In genomic region chr2:116899615-116900272, GRCm38 (mm10) we compare ENCODE assay signal across 7 mouse cellular contexts. TPM values are rescaled to one million over a fixed set of nuclear protein-coding genes. Genes with fewer than 3 reads are reported as not detected.
DNase-seq lines count a peak whose midpoint lies in the region; ATAC-seq and TF ChIP-seq lines count a peak whose summit lies in the region.

No protein-coding gene starts in this region.

- peaks cover 5% of the 10 kb centered on the region; the same call in 1 of the 2 replicates for H3K4me1 ChIP-seq in embryonic facial prominence, embryonic 10.5 days
- H3K4me1 ChIP-seq in kidney, adult 2 months (ENCODE audit: control insufficient read depth, insufficient read depth, low read length): no peaks in the 10 kb centered on the region
- no peaks in the 10 kb centered on the region for H3K4me1 ChIP-seq in limb, embryonic 11.5 days (ENCODE audit: control insufficient read depth, insufficient read depth, low read length)
- H3K4me1 ChIP-seq in midbrain, embryonic 13.5 days (replicated peaks): peaks cover 3% of the 10 kb centered on the region; the same call in 1 of the 2 replicates
- H3K4me1 ChIP-seq in small intestine, adult 2 months (ENCODE audit: control insufficient read depth, insufficient read depth, insufficient read length, low read length): no peaks in the 10 kb centered on the region

- H3K36me3 ChIP-seq in embryonic facial prominence, embryonic 10.5 days (replicated peaks): no peaks in the 10 kb centered on the region
- H3K36me3 ChIP-seq in kidney, adult 2 months (ENCODE audit: control insufficient read depth, insufficient read depth, low read length): no peaks in the 10 kb centered on the region
- H3K36me3 ChIP-seq in limb, embryonic 11.5 days (ENCODE audit: control insufficient read depth, insufficient read depth, low read length): no peaks in the 10 kb centered on the region
- H3K36me3 ChIP-seq in midbrain, embryonic 13.5 days: no peaks in the 10 kb centered on the region
- no peaks in the 10 kb centered on the region for H3K36me3 ChIP-seq in small intestine, adult 2 months (ENCODE audit: control insufficient read depth, insufficient read depth, low read length)

- H3K27me3 ChIP-seq in embryonic facial prominence, embryonic 10.5 days (replicated peaks; ENCODE audit: low read depth, poor library complexity, severe bottlenecking): 0 out of 2 replicates have a peak, but pooled peaks cover 7% of the 10 kb centered on the region
- no peaks in the 10 kb centered on the region for H3K27me3 ChIP-seq in kidney, adult 2 months (replicated peaks; ENCODE audit: control insufficient read depth, insufficient read depth, low read length)
- no peaks in the 10 kb centered on the region for H3K27me3 ChIP-seq in limb, embryonic 11.5 days (ENCODE audit: control insufficient read depth, insufficient read depth, low read length)
- H3K27me3 ChIP-seq in midbrain, embryonic 13.5 days: peaks cover 9% of the 10 kb centered on the region; the same call in 1 of the 2 replicates
- H3K27me3 ChIP-seq in small intestine, adult 2 months (ENCODE audit: control insufficient read depth, insufficient read depth, low read length): no peaks in the 10 kb centered on the region

- H3K4me3 ChIP-seq in embryonic facial prominence, embryonic 10.5 days: peak overlapping the region; percentile 47
- peak overlapping the region; percentile 59 for H3K4me3 ChIP-seq in kidney, adult 2 months (ENCODE audit: insufficient read depth, low read depth, low read length)
- peak overlapping the region; percentile 9; the same call in 1 of the 2 replicates for H3K4me3 ChIP-seq in limb, embryonic 11.5 days (ENCODE audit: low read depth, low read length)
- peak overlapping the region; percentile 35 for H3K4me3 ChIP-seq in midbrain, embryonic 13.5 days (replicated peaks)
- H3K4me3 ChIP-seq in small intestine, adult 2 months (ENCODE audit: low read depth, low read length): peak overlapping the region; percentile 35

- DNase-seq in adrenal gland, postnatal 14 days: peak; percentile 91
- peak; percentile 85 for DNase-seq in embryonic facial prominence, embryonic 10.5 days (ENCODE audit: low spot score)
- DNase-seq in heart, adult 18-20 months: peak; percentile 81 to 98
- peak; percentile 87 for DNase-seq in kidney, adult 2 months
- peak; percentile 93 for DNase-seq in limb, embryonic 11.5 days (ENCODE audit: low spot score)

- peak overlapping the region; percentile 69 for H3K27ac ChIP-seq in embryonic facial prominence, embryonic 10.5 days (replicated peaks)
- no peak overlapping the region for H3K27ac ChIP-seq in kidney, adult 2 months (ENCODE audit: insufficient read depth, low read depth, low read length)
- no peak overlapping the region for H3K27ac ChIP-seq in limb, embryonic 11.5 days (replicated peaks; ENCODE audit: low read depth, low read length)
- no peak overlapping the region for H3K27ac ChIP-seq in midbrain, embryonic 13.5 days
- no peak overlapping the region; the same call in 1 of the 2 replicates for H3K27ac ChIP-seq in small intestine, adult 2 months (ENCODE audit: insufficient read depth, low read depth, low read length)

- no peak; the same call in 1 of the 2 replicates for ATAC-seq in limb, embryonic 11.5 days (ENCODE audit: insufficient number of reproducible peaks, low FRiP score, low TSS enrichment, low read depth)
- peak; percentile 82 for ATAC-seq in midbrain, embryonic 13.5 days

- H3K9ac ChIP-seq in limb, embryonic 11.5 days (ENCODE audit: low read length): no peak overlapping the region
- peak overlapping the region; percentile 59 for H3K9ac ChIP-seq in midbrain, embryonic 13.5 days (replicated peaks)

- TF ChIP-seq CTCF in kidney, adult 2 months (conservative IDR thresholded peaks at IDR 0.05; ENCODE audit: insufficient read depth, insufficient read length, low read depth, low read length): peak; percentile 87
- TF ChIP-seq CTCF in small intestine, adult 2 months (IDR thresholded peaks at IDR 0.05; ENCODE audit: extremely low read depth, insufficient read length, insufficient replicate concordance, low read depth, low read length): peak; percentile 81; the same call in 1 of the 2 replicates

- no peak for TF ChIP-seq POLR2A in kidney, adult 2 months (IDR thresholded peaks at IDR 0.05; ENCODE audit: low read depth, low read length)
- 0 out of 2 replicates have a peak, but pooled peaks have one; percentile 16 for TF ChIP-seq POLR2A in small intestine, adult 2 months (IDR thresholded peaks at IDR 0.05; ENCODE audit: low read depth, low read length)

- 14% methylated on average over 19 of the region's 19 CpGs for WGBS in embryonic facial prominence, embryonic 10.5 days
- WGBS in kidney, adult 2 months: 12% methylated on average over 19 of the region's 19 CpGs
- WGBS in limb, embryonic 11.5 days: 17% methylated on average over 19 of the region's 19 CpGs
- WGBS in midbrain, embryonic 13.5 days: 17% methylated on average over 19 of the region's 19 CpGs
- 15% methylated on average over 19 of the region's 19 CpGs for WGBS in small intestine, adult 2 months

- H3K9me3 ChIP-seq in embryonic facial prominence, embryonic 10.5 days: no peaks in the 10 kb centered on the region
- no peaks in the 10 kb centered on the region for H3K9me3 ChIP-seq in limb, embryonic 11.5 days (ENCODE audit: control insufficient read depth, low read length)
- no peaks in the 10 kb centered on the region for H3K9me3 ChIP-seq in midbrain, embryonic 13.5 days

- peak overlapping the region; percentile 39 for H3K4me2 ChIP-seq in limb, embryonic 11.5 days (ENCODE audit: low read depth, severe bottlenecking)
- peak overlapping the region; percentile 57 for H3K4me2 ChIP-seq in midbrain, embryonic 13.5 days (replicated peaks)

RNA-seq across cellular contexts. Expression of gene Tmco5, which starts 21.3 kb away (rescaled TPM):
- not detected in 2 replicates for total RNA-seq in adrenal gland, postnatal 14 days (2021)
- not detected in 2 replicates for polyA plus RNA-seq in embryonic facial prominence, embryonic 10.5 days (2016; fragmentation: Nextera tagmentation; extraction: Ambion mirVana)
- total RNA-seq in heart, adult 18-20 months (2021): not detected
- polyA plus RNA-seq in kidney, adult 2 months (2012; rRNA removed): 0.38 TPM in 1 of 2 replicates, not detected in the other
- not detected in 2 replicates for polyA plus RNA-seq in limb, embryonic 11.5 days (2014; fragmentation: Nextera tagmentation; extraction: Ambion mirVana)
- polyA plus RNA-seq in midbrain, embryonic 13.5 days (2015; fragmentation: Nextera tagmentation; extraction: Ambion mirVana): not detected in 2 replicates
- polyA plus RNA-seq in small intestine, adult 2 months (2012; rRNA removed): not detected in 2 replicates

Comparison
In these comparisons a context has a peak if more than half of its experiments do, and no peak if none do; other contexts are left out.
1. H3K4me3 ChIP-seq: peak in every context shown above with its lines; median percentile 59 in kidney, adult 2 months; 47 in embryonic facial prominence, embryonic 10.5 days; 35 in midbrain, embryonic 13.5 days; 35 in small intestine, adult 2 months; 9 in limb, embryonic 11.5 days.